Mouse (Mus musculus) liver, embryonic 13.5 days (tissue): ENCODE results near the gene Zfyve28. TPM values are rescaled to one million over a fixed set of nuclear protein-coding genes. Genes with fewer than 3 reads are reported as not detected.

ENCODE experiments used
- ATAC-seq: fragments of 200-750 bp; cut with Nextera tagmentation; 2 replicates; pipeline ENCODE4 v1.8.0; 2017; ENCODE audit warnings: low read depth, mild to moderate bottlenecking, moderate number of reproducible peaks, moderate library complexity
- DNase-seq: peaks from one replicate; pipeline ENCODE4 v3.0.0; 2022
- H3K27ac ChIP-seq: fragments of 300-500 bp; sonication (generic); 2 replicates; pipeline ENCODE4 v1.5.1; 2015; ENCODE audit warnings: moderate library complexity, mild to moderate bottlenecking, inconsistent platforms
- H3K27me3 ChIP-seq: fragments of 300-500 bp; sonication (generic); 2 replicates; pipeline ENCODE4 v1.6.1; 2015; ENCODE audit warnings: mild to moderate bottlenecking, inconsistent platforms
- H3K36me3 ChIP-seq: fragments of 300-500 bp; sonication (generic); 2 replicates; pipeline ENCODE4 v1.6.1; 2015; ENCODE audit warnings: mild to moderate bottlenecking, inconsistent platforms
- H3K4me1 ChIP-seq: fragments of 300-500 bp; sonication (generic); replicated peaks from 2 replicates; pipeline ENCODE4 v1.6.1; 2015; ENCODE audit warnings: inconsistent platforms
- H3K4me2 ChIP-seq: fragments of 300-500 bp; sonication (generic); 2 replicates; pipeline ENCODE4 v1.6.1; 2015; ENCODE audit warnings: inconsistent platforms, mild to moderate bottlenecking, moderate library complexity
- H3K4me3 ChIP-seq: fragments of 300-500 bp; sonication (generic); replicated peaks from 2 replicates; pipeline ENCODE4 v1.5.1; 2015; ENCODE audit warnings: mild to moderate bottlenecking, inconsistent platforms
- H3K9ac ChIP-seq: fragments of 300-500 bp; sonication (generic); 2 replicates; pipeline ENCODE4 v1.6.1; 2015; ENCODE audit warnings: mild to moderate bottlenecking, inconsistent platforms
- H3K9me3 ChIP-seq: fragments of 300-500 bp; sonication (generic); replicated peaks from 2 replicates; pipeline ENCODE4 v1.6.1; 2016; ENCODE audit warnings: inconsistent platforms
- WGBS: fragments of 180-500 bp; shearing (Covaris S2); methylation state at CpG from one replicate; pipeline ENCODE4 v1.1.7; 2015; ENCODE audit not compliant: insufficient replicate concordance; 5-methylcytosine and 5-hydroxymethylcytosine counted together
- polyA plus RNA-seq: library from polyadenylated mRNA; unstranded; fragments of >200 nt; fragmentation: Nextera tagmentation; extraction: Ambion mirVana; gene quantifications from 2 replicates; pipeline ENCODE4 v1.2.1, GENCODE M21; 2015

The Zfyve28 gene
- polyA plus RNA-seq, 1 experiment from 2014 or later, result 0.02 TPM

DNA sequence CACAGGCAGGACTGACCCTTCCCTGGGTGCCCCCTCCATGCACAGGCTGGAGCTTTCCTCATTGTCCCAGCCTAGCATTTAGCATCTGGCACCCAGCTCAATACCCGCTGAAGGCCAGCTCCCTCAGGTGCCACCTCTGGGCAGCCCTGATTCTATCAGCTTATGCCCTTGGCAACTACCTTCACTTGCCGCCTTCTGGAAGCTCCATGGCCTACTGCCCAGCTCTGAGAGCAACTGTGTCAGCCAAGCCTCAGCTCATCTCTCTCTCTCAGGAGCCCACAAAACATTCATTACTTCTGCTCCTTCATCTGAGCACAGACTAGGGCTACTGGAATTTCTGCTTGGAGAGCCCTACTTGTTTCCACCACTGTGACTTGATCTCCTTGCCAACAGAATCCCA, 62.7 kb downstream of the Zfyve28 start:
- no peaks in the 10 kb centered on the region for H3K4me1 ChIP-seq
- H3K4me3 ChIP-seq, result no peak overlapping the region
- no peaks in the 10 kb centered on the region for H3K36me3 ChIP-seq
- H3K4me2 ChIP-seq, result no peak overlapping the region
- WGBS, result 56% methylated on average over 2 of the region's 2 CpGs
- H3K9me3 ChIP-seq, result no peaks in the 10 kb centered on the region
- no peaks in the 10 kb centered on the region for H3K27me3 ChIP-seq
- ATAC-seq (no peak), DNase-seq (no peak)
- H3K9ac ChIP-seq, result no peak overlapping the region
- H3K27ac ChIP-seq, result no peak overlapping the region

DNA sequence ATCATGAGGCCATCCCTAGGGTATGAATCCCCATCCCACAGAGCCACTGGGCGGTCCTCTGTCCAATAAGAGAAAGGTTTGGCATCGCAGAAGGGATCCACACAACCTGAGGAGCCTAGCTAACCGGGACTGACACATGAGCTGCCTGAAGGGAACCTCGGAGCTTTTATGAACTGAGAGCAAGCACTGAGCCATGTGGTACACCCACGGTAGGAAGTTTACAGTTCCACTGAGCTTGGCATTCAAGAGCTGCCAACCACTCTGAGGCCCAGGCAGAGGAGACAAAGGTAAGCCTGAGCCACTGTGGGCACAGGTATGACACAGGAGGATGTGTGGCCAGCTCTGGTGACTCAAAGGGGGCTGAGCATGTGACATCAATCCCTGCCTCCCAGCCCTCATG, 63.7 kb downstream of the Zfyve28 start:
- H3K4me1 ChIP-seq, result no peaks in the 10 kb centered on the region
- no peak overlapping the region for H3K4me2 ChIP-seq
- no peak overlapping the region for H3K9ac ChIP-seq
- no peaks in the 10 kb centered on the region for H3K27me3 ChIP-seq
- WGBS, result 65% methylated on average over 5 of the region's 5 CpGs
- DNase-seq (no peak), ATAC-seq (no peak)
- H3K4me3 ChIP-seq, result no peak overlapping the region
- no peaks in the 10 kb centered on the region for H3K36me3 ChIP-seq
- H3K27ac ChIP-seq, result no peak overlapping the region
- no peaks in the 10 kb centered on the region for H3K9me3 ChIP-seq

DNA sequence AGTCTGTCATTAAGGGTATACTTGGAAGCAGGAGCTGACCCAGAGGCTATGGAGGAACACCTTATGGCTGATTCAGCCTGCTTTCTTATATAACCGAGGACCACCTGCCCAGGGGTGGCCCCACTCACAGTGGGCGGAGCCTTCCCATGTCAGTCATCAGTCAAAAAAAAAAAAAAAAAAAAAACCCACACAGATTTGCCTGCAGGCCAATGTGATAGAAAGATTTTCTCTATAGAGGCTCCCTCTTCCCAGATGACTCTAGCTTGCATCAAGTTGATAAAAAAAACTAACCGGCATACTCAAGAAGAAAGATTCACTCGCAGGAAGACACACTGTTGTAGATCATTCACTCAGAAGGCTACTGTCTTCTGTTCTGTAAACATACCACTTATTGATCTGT, 68.2 kb downstream of the Zfyve28 start:
- Histone ChIP-seq H3K4me2 (no peak overlapping the region), H3K36me3 (no peaks in the 10 kb centered on the region), H3K27me3 (no peaks in the 10 kb centered on the region), H3K9ac (no peak overlapping the region), H3K4me3 (no peak overlapping the region), H3K27ac (no peak overlapping the region), H3K4me1 (no peaks in the 10 kb centered on the region), H3K9me3 (no peaks in the 10 kb centered on the region)
- ATAC-seq (no peak), DNase-seq (no peak)
- 58% methylated on average over 4 of the region's 4 CpGs for WGBS

DNA sequence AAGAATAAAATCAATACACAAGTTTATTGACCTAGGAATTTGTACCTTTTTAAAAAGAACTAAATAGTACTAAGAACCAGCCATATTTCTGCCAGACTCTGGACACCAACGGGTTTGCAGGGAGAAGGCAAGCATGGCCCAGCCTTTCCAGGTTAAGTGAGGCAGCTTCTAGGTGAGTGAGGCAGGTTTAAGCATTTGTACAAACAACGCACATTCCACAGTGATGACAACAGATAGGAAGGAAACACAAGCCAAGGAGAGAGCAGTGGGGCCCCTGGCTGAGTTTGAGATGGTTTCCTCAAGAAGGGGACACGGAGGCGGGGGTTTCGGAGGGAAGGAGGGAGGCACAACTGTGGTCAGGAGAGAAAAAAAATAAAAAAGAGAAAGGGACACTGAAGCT, 69.6 kb downstream of the Zfyve28 start:
- Histone ChIP-seq H3K27me3 (no peaks in the 10 kb centered on the region), H3K4me2 (no peak overlapping the region), H3K4me1 (no peaks in the 10 kb centered on the region), H3K9ac (no peak overlapping the region), H3K36me3 (no peaks in the 10 kb centered on the region), H3K27ac (no peak overlapping the region), H3K9me3 (no peaks in the 10 kb centered on the region), H3K4me3 (no peak overlapping the region)
- 33% methylated on average over 5 of the region's 5 CpGs for WGBS
- DNase-seq, result no peak
- no peak for ATAC-seq

DNA sequence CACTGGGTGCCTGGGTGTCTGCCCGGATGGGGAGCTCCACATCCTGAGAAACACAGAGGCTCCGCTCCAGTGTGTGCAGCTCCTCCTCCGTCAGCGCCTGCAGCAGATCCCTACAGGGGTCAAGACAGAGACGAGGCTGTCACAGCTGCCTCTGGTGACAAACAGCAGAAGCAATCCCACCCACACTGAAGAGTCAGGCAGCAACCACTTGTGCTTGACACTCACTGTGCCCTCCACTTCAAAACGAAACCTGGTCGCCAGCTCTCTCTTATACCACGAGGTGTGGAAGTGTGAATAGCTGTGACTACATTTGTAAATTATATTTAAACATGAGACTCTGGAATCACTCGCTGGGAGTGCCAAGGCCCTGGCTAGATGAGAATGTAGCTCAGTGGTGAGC, 70.5 kb downstream of the Zfyve28 start:
- DNase-seq, result no peak
- ATAC-seq, result no peak
- H3K27me3 ChIP-seq, result no peaks in the 10 kb centered on the region
- WGBS, result 55% methylated on average over 9 of the region's 9 CpGs
- no peak overlapping the region for H3K27ac ChIP-seq
- H3K36me3 ChIP-seq, result no peaks in the 10 kb centered on the region
- no peak overlapping the region for H3K4me2 ChIP-seq
- no peaks in the 10 kb centered on the region for H3K4me1 ChIP-seq
- H3K9ac ChIP-seq, result no peak overlapping the region
- H3K4me3 ChIP-seq, result no peak overlapping the region
- H3K9me3 ChIP-seq, result no peaks in the 10 kb centered on the region

DNA sequence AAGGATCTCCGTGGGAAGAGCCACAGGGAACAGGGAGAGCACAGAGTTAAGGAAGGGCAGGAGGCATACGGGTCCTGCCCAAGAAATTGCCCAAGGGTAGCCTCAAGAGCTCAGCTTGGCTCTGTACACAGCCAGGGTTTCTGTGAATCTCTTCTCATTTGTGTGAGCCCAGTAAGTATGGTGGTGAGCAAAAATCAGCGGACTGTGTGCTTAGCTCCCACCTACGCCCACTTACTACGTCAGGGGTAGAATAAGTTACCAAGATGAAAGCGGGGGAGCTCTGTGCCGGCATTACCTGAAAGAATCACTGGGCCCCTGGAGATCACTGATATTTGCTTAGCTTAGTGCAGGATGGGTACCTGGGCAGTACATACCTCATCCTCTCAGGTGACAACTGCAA, 72.2 kb downstream of the Zfyve28 start:
- DNase-seq (no peak), ATAC-seq (no peak)
- Histone ChIP-seq H3K4me3 (no peak overlapping the region), H3K4me1 (no peaks in the 10 kb centered on the region), H3K27me3 (no peaks in the 10 kb centered on the region), H3K36me3 (no peaks in the 10 kb centered on the region), H3K9me3 (no peaks in the 10 kb centered on the region), H3K9ac (no peak overlapping the region), H3K4me2 (no peak overlapping the region), H3K27ac (no peak overlapping the region)
- WGBS, result 66% methylated on average over 7 of the region's 7 CpGs

DNA sequence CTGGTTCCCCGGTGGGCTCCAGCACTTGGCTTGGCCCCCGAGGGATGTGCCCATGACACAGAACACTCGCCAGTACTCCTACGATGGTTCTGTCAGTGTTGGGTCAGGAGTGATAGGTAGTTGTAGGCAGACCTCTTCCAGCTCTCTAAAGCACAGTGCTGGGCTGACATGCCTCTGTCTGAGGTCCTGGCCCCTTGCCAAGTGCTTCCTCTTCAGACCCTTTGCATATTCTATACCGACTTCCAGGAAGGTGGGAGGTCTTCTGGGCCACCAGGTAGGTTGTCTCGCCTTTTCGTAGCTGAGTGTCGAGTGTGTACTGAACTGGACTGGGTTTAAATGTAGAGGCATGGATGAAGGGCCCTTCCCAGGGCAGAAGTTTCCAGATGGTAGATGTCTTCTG, 74.6 kb downstream of the Zfyve28 start:
- no peak overlapping the region for H3K4me2 ChIP-seq
- ATAC-seq (no peak), DNase-seq (no peak)
- 62% methylated on average over 8 of the region's 8 CpGs for WGBS
- no peaks in the 10 kb centered on the region for H3K36me3 ChIP-seq
- H3K4me3 ChIP-seq, result no peak overlapping the region
- no peaks in the 10 kb centered on the region for H3K4me1 ChIP-seq
- no peaks in the 10 kb centered on the region for H3K9me3 ChIP-seq
- no peaks in the 10 kb centered on the region for H3K27me3 ChIP-seq
- H3K27ac ChIP-seq, result no peak overlapping the region
- no peak overlapping the region for H3K9ac ChIP-seq

DNA sequence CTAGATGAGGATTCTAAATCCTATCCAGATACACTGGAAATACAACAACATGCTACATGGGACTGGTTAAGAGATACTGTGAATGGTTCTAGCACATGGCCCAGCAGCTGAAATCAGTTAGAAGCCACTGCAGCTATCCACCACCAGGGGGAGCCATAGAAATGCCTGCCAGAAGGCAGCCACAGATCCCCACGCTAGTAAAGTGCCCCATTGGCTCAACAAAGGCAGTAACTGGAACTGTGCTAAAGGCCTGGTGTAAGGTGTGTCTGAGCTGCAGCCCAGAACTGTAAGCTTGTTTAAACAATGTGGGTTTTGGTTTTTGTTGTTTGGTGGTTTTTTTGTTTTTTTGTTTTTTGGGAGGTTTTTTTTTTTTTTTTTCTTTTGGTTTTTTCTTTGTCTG, 78.0 kb downstream of the Zfyve28 start:
- DNase-seq, result peak; percentile 43
- Histone ChIP-seq H3K9me3 (no peaks in the 10 kb centered on the region), H3K4me2 (no peak overlapping the region), H3K4me3 (no peak overlapping the region), H3K36me3 (no peaks in the 10 kb centered on the region), H3K9ac (no peak overlapping the region), H3K27me3 (no peaks in the 10 kb centered on the region), H3K4me1 (no peaks in the 10 kb centered on the region; the same call in 1 of the 2 replicates), H3K27ac (no peak overlapping the region)
- WGBS, result 0% methylated on average over 1 of the region's 1 CpGs
- ATAC-seq, result peak; percentile 41; the same call in 1 of the 2 replicates

DNA sequence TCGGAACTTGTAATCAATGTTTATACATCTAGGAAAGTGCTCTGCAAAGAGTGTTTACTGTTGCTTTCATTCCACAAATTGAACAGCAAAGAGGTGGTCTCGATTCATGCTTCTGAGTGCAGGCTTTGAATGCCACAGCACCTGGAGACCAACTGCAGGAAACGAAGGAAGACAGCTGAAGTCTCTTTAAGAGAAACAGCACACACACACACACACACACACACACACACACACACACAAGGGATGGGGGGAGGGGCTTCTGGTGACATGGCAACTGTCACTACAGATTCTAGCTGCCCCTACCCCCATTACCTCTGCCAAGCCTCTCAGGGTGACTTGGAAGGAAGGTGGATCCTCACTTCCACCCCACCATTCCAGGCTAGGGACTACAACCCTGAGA, 80.7 kb downstream of the Zfyve28 start:
- Histone ChIP-seq H3K4me3 (no peak overlapping the region), H3K36me3 (no peaks in the 10 kb centered on the region), H3K9me3 (no peaks in the 10 kb centered on the region), H3K9ac (no peak overlapping the region), H3K27me3 (no peaks in the 10 kb centered on the region), H3K27ac (no peak overlapping the region), H3K4me2 (no peak overlapping the region), H3K4me1 (no peaks in the 10 kb centered on the region; the same call in 1 of the 2 replicates)
- WGBS, result 38% methylated on average over 3 of the region's 3 CpGs
- no peak for DNase-seq
- ATAC-seq, result no peak

DNA sequence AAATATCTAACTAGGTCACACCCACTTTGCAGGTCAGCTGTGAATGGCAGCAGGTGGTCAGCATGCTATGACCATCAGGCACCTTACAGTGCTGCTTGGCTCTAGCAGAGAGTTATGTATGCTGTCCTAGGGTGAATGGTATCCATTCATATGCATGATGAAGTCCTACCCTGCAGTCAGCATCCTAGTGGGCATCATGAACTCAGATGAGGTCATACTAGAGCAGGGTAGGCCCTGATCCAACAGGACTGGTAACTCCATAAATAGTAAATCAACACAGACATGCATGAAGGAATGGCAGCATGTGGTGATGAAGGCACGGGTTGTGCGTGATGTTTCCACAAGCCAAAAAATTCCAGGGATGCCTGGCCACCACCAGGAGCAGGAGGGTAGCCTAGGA, 82.5 kb downstream of the Zfyve28 start:
- H3K4me2 ChIP-seq, result no peak overlapping the region
- H3K36me3 ChIP-seq, result no peaks in the 10 kb centered on the region
- no peak overlapping the region for H3K4me3 ChIP-seq
- H3K9ac ChIP-seq, result no peak overlapping the region
- ATAC-seq (no peak), DNase-seq (no peak)
- WGBS, result 29% methylated on average over 2 of the region's 2 CpGs
- H3K9me3 ChIP-seq, result no peaks in the 10 kb centered on the region
- H3K27ac ChIP-seq, result no peak overlapping the region
- no peaks in the 10 kb centered on the region for H3K27me3 ChIP-seq
- peaks cover 8% of the 10 kb centered on the region; the same call in 1 of the 2 replicates for H3K4me1 ChIP-seq

DNA sequence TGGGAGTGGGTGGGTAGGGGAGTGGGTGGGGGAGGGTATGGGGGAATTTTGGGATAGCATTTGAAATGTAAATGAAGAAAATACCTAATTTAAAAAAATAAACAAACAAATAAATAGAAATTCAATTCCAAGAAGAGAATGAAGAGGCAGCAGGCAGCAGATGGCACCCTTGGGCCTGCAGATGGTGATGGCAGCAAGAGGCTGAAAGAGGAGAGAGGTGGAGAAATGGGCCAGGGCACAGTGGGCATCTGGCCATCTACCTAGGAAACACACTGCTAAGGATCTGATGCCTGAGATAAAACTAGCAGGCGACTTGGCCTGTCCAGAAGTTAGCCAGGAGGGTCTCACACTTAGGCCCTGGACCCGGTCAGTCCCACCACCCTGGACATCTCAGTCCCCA, 83.3 kb downstream of the Zfyve28 start:
- Histone ChIP-seq H3K27ac (no peak overlapping the region), H3K27me3 (no peaks in the 10 kb centered on the region), H3K4me3 (no peak overlapping the region), H3K4me1 (peaks cover 8% of the 10 kb centered on the region; the same call in 1 of the 2 replicates), H3K9me3 (no peaks in the 10 kb centered on the region), H3K36me3 (no peaks in the 10 kb centered on the region), H3K9ac (no peak overlapping the region), H3K4me2 (no peak overlapping the region)
- no peak for ATAC-seq
- DNase-seq, result no peak
- WGBS, result 58% methylated on average over 2 of the region's 2 CpGs

DNA sequence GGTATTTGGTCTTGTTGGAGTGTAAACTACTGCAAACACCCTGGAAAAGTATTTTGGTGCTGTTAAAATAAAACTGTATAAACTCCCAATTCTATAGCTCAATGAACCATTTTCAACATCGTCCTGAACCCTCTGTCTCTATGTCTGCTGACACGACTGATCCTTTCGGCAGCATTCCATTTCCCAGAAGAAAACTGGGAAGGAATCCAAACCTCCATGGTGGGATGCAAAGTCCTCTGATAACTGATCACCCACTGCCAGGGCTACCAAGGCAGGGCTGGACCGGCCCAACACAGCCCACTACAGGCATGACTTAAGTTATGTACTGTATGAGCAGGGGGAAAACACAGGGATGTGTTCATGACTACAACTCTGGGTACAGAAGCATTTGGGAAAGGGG, 86.2 kb downstream of the Zfyve28 start:
- H3K36me3 ChIP-seq, result no peaks in the 10 kb centered on the region
- ATAC-seq (no peak), DNase-seq (no peak)
- no peak overlapping the region for H3K27ac ChIP-seq
- H3K9me3 ChIP-seq, result no peaks in the 10 kb centered on the region
- H3K4me2 ChIP-seq, result no peak overlapping the region
- H3K27me3 ChIP-seq, result no peaks in the 10 kb centered on the region
- no peak overlapping the region for H3K9ac ChIP-seq
- WGBS, result 63% methylated on average over 4 of the region's 4 CpGs
- no peak overlapping the region for H3K4me3 ChIP-seq
- H3K4me1 ChIP-seq, result peaks cover 8% of the 10 kb centered on the region; the same call in 1 of the 2 replicates
